Mouse (Mus musculus) stomach, embryonic 14.5 days (tissue): ENCODE data around the gene Glod4. TPM values are rescaled to one million over a fixed set of nuclear protein-coding genes. Genes with fewer than 3 reads are reported as not detected.

Experiments used
- ATAC-seq: fragments of 200-750 bp; cut with Nextera tagmentation; 2 replicates; pipeline ENCODE4 v1.8.0; 2017; ENCODE audit warnings: low read depth, moderate TSS enrichment; ENCODE audit not compliant: insufficient number of reproducible peaks, insufficient read depth, low FRiP score
- H3K27ac ChIP-seq: fragments of 300-500 bp; sonication (generic); 2 replicates; pipeline ENCODE4 v1.5.1; 2014; ENCODE audit warnings: mild to moderate bottlenecking, low read length, moderate library complexity, mixed read lengths
- H3K27me3 ChIP-seq: fragments of 300-500 bp; sonication (generic); 2 replicates; pipeline ENCODE4 v1.6.1; 2014; ENCODE audit warnings: low read length, control low read depth, mixed read lengths; ENCODE audit not compliant: control insufficient read depth, insufficient read depth
- H3K36me3 ChIP-seq: fragments of 300-500 bp; sonication (generic); 2 replicates; pipeline ENCODE4 v1.6.1; 2014; ENCODE audit warnings: mild to moderate bottlenecking, control low read depth, low read length, moderate library complexity, mixed read lengths; ENCODE audit not compliant: control insufficient read depth, insufficient read depth
- H3K4me1 ChIP-seq: fragments of 300-500 bp; sonication (generic); 2 replicates; pipeline ENCODE4 v1.6.1; 2014; ENCODE audit warnings: low read length, control low read depth, mixed read lengths; ENCODE audit not compliant: control insufficient read depth, insufficient read depth
- H3K4me2 ChIP-seq: fragments of 300-500 bp; sonication (generic); replicated peaks from 2 replicates; pipeline ENCODE4 v1.6.1; 2014; ENCODE audit warnings: low read depth, low read length, control low read depth
- H3K4me3 ChIP-seq: fragments of 300-500 bp; sonication (generic); 2 replicates; pipeline ENCODE4 v1.5.1; 2014; ENCODE audit warnings: low read depth, low read length, control low read depth
- H3K9ac ChIP-seq: fragments of 300-500 bp; sonication (generic); replicated peaks from 2 replicates; pipeline ENCODE4 v1.6.1; 2014; ENCODE audit warnings: low read depth, mild to moderate bottlenecking, control low read depth, low read length, moderate library complexity, mixed read lengths
- H3K9me3 ChIP-seq: fragments of 300-500 bp; sonication (generic); 2 replicates; pipeline ENCODE4 v1.6.1; 2016; ENCODE audit warnings: low read depth, low read length, control low read depth; ENCODE audit not compliant: control insufficient read depth
- whole genome bisulfite sequencing: fragments of 180-500 bp; shearing (Covaris S2); extraction: QIAGEN DNeasy Blood & Tissue Kit; methylation state at CpG from one replicate; pipeline ENCODE4 v1.1.7; 2014; 5-methylcytosine and 5-hydroxymethylcytosine counted together
- polyA plus RNA-seq: library from polyadenylated mRNA; unstranded; fragments of >200 nt; fragmentation: Nextera tagmentation; extraction: Ambion mirVana; gene quantifications from 2 replicates; pipeline ENCODE4 v1.2.1, GENCODE M21; 2014

Gene Glod4
- polyA plus RNA-seq, 1 experiment from 2014 or later: 155 TPM

DNA sequence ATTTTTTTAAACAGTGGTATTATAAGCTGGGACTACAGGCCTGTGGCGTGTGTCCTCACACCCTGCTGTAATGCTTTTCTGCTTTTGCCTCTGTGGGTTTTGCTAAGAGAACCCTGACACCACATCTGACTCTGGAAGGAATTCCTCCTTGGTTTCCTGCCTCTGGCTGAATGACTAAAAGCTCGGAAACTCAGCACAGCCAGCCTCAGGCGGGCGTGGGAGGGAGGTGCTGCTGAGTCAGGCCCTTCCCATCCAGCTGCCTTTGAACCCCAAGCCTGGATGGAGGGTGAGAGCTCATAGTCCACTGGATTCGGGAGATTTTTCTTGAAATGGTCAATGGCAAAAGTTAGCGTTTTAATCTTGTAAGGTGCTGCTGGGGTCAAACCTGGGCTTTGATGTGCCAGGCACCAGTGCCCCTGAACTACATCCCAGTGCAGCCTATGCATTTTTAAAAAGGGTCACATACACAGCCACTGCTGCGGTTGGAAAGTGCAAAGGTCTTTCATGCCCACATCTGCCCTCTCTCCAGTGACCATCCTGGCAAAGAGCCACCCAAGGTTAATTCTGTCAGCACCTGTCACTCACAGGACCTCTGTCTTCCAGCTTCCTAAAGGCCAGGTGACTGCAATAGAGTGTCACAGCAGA lies 42.0 kb upstream of the Glod4 start:
- WGBS: 42% methylated on average over 7 of the region's 7 CpGs
- no peaks in the 10 kb centered on the region; the same call in 1 of the 2 replicates for H3K9me3 ChIP-seq
- H3K27me3 ChIP-seq: no peaks in the 10 kb centered on the region
- peaks cover 16% of the 10 kb centered on the region; the same call in 1 of the 2 replicates for H3K4me1 ChIP-seq
- no peak overlapping the region for H3K4me2 ChIP-seq
- no peaks in the 10 kb centered on the region for H3K36me3 ChIP-seq
- no peak overlapping the region for H3K9ac ChIP-seq
- H3K27ac ChIP-seq: no peak overlapping the region
- ATAC-seq: no peak
- H3K4me3 ChIP-seq: no peak overlapping the region

DNA sequence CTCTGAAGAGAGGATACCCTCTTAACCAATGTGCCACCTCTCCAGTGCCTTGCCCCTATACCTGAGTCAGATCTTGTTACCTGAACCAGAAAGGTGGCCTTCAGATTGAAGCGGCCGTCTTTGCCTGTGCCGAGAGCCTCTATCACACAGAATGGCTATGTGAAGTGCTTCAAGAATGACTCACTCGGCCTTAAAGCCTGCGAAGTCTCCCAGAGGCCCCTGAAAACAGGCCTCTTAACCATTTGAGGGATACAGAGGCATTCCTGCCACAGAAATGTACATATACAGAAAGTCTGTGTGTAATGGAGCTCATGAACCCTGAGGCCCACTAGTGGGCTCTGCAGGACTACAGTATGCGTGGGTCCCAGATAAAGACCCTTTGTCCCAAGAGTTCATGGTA lies 40.3 kb upstream of the Glod4 start:
- Histone ChIP-seq H3K9ac (no peak overlapping the region), H3K4me2 (no peak overlapping the region), H3K27me3 (no peaks in the 10 kb centered on the region), H3K27ac (no peak overlapping the region), H3K36me3 (no peaks in the 10 kb centered on the region), H3K4me1 (peaks cover 14% of the 10 kb centered on the region; the same call in 1 of the 2 replicates), H3K4me3 (no peak overlapping the region), H3K9me3 (no peaks in the 10 kb centered on the region; the same call in 1 of the 2 replicates)
- no peak for ATAC-seq
- WGBS: 90% methylated on average over 6 of the region's 6 CpGs

DNA sequence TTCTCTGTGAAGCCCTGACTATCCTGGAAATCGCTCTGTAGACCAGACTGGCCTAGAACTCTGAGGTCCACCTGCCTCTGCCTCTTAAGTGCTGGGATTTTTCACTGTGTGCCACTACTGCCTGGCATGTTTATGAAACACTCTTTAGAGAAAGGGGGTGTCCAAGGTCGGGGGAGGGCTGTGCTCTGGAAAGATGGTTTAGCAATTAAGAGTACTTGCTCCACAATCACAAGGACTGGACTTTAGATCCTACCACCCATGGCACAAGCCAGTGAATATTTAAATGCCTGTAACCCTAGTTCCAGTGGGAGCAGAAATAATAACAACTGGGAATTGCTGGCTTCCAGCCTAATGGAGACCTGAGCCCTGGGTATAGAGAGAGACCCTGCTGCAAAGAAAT lies 36.4 kb upstream of the Glod4 start:
- Histone ChIP-seq H3K27me3 (no peaks in the 10 kb centered on the region), H3K9ac (no peak overlapping the region), H3K9me3 (no peaks in the 10 kb centered on the region; the same call in 1 of the 2 replicates), H3K4me3 (no peak overlapping the region), H3K4me1 (no peaks in the 10 kb centered on the region), H3K27ac (no peak overlapping the region), H3K36me3 (no peaks in the 10 kb centered on the region), H3K4me2 (no peak overlapping the region)
- 56% methylated on average over 2 of the region's 2 CpGs for WGBS
- ATAC-seq: no peak

DNA sequence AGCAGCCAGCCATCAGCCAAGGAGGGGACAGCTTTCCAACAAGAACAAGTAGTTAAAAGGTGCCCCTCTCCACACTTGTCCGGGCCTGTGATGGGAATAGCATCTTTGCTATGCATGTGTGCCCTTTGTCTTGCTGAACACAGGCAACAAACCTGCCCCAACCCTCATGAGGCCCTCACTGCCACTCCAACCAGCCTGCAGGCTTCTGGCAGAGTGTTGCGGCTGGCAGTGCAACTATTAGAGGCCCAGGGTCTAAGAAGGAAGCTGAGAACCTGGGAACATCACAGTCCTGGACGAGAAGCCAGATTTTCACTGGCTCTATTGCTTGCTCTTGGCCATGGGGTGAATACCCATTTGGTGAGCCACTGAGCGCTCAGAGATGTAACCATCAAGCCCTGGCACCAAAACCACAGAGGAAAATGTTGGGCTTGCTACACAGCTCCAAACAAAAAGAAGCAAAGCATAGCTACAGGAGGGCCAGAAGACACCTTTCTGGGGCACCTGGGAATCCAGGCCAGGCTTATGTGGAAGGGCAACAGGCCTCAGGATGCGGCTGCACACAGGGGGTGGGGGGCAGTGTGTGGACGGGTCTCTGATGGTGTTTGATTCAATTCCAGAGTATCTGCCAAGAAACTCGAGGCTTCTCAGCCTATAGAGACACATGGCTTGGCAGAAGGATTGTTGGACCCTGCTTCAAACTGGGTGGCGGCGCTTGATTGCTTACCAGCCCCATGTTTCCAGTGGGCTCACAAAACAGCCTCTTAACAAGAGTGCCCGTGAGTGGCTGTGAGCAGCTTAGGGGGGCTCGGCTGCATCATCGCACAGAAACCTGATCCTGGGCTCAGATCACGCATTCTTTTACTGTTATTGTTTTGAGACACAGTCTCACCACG lies 35.7 kb upstream of the Glod4 start:
- no peaks in the 10 kb centered on the region; the same call in 1 of the 2 replicates for H3K36me3 ChIP-seq
- no peak overlapping the region for H3K4me2 ChIP-seq
- 59% methylated on average over 14 of the region's 14 CpGs for WGBS
- H3K27me3 ChIP-seq: no peaks in the 10 kb centered on the region
- H3K9me3 ChIP-seq: no peaks in the 10 kb centered on the region; the same call in 1 of the 2 replicates
- H3K4me3 ChIP-seq: no peak overlapping the region
- no peaks in the 10 kb centered on the region for H3K4me1 ChIP-seq
- ATAC-seq: no peak
- H3K27ac ChIP-seq: no peak overlapping the region; the same call in 1 of the 2 replicates
- no peak overlapping the region for H3K9ac ChIP-seq

DNA sequence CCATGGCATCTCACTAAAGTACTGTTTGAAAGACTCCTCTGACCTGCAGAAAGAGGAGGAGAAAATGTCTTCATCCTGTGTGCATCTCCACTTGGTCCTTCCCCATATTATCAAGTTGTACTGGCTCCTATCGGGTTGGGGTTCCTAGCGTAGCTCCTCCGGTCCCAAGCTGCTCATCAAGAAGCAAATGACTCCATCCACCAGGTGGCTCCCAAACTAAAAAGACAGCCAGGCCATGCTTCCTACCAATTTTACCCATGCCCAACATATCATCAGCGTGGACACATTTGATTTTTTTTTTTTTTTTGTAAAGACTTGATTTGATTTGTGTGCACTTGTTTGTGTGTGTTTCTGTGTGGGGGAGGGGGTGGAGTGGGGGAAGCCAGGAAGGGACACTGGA lies 28.9 kb upstream of the Glod4 start:
- H3K4me3 ChIP-seq: no peak overlapping the region
- H3K9ac ChIP-seq: no peak overlapping the region
- no peak overlapping the region for H3K4me2 ChIP-seq
- ATAC-seq: no peak
- 77% methylated on average over 4 of the region's 4 CpGs for WGBS
- H3K27ac ChIP-seq: no peak overlapping the region
- H3K27me3 ChIP-seq: no peaks in the 10 kb centered on the region
- H3K9me3 ChIP-seq: no peaks in the 10 kb centered on the region
- peaks cover 10% of the 10 kb centered on the region for H3K36me3 ChIP-seq
- H3K4me1 ChIP-seq: no peaks in the 10 kb centered on the region

DNA sequence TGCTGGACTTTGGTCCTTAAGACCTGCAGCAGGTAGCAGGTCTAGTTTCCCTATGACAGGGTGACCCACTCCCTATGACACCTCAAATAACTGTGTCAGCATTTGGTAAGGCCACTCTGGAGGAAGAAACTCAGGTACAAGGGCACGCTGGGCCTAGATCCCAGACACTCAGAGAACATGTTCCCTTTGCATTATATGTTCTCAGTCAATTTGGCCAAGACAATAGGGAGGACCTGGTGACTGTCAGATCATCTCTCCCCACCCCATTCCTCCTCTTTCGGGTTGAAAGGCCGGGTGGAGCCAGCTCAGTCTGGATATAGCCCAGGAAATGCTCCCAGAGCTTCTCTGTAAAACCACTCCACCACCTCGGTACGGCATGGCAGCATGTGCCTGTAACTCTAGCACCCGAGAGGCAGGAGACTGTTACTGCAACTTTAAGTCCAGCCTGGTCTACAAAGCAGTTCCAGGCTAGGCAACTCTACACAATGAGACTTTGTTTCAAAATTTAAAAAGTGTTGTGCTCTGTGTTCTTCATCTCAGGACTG lies 25.1 kb upstream of the Glod4 start:
- peak overlapping the region; percentile 39; the same call in 1 of the 2 replicates for H3K27ac ChIP-seq
- no peak overlapping the region for H3K4me3 ChIP-seq
- H3K36me3 ChIP-seq: peaks cover 6% of the 10 kb centered on the region
- no peaks in the 10 kb centered on the region for H3K27me3 ChIP-seq
- no peak overlapping the region for H3K4me2 ChIP-seq
- no peaks in the 10 kb centered on the region for H3K9me3 ChIP-seq
- 73% methylated on average over 6 of the region's 6 CpGs for WGBS
- H3K9ac ChIP-seq: no peak overlapping the region
- no peaks in the 10 kb centered on the region for H3K4me1 ChIP-seq
- ATAC-seq: no peak

DNA sequence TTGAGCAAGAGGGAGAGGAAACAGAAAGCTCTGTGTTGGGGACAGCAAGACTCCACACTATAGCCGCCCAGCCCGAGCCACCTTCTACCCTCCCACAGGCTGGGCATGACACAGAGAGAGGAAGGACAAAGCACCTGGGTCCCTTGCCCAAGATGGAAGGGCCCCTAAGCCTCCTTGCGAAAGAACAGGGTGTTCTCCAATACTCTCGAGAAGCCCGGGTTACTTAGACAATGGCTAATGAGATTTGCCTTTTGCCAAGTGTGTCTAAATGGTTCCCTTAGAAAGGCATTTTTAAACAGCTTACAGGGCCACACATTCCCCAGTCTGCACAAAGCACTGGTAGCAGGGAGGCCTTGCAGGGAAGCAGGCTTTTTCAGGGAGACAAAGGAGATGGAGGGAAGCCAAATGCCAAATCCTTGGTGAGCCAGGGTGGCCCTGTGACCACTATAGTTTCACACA lies 24.5 kb upstream of the Glod4 start:
- H3K4me2 ChIP-seq: no peak overlapping the region
- 60% methylated on average over 5 of the region's 5 CpGs for WGBS
- peaks cover 3% of the 10 kb centered on the region; the same call in 1 of the 2 replicates for H3K36me3 ChIP-seq
- peak overlapping the region; percentile 39; the same call in 1 of the 2 replicates for H3K27ac ChIP-seq
- ATAC-seq: no peak
- no peaks in the 10 kb centered on the region for H3K4me1 ChIP-seq
- no peak overlapping the region for H3K4me3 ChIP-seq
- H3K9me3 ChIP-seq: no peaks in the 10 kb centered on the region
- no peak overlapping the region for H3K9ac ChIP-seq
- no peaks in the 10 kb centered on the region for H3K27me3 ChIP-seq

DNA sequence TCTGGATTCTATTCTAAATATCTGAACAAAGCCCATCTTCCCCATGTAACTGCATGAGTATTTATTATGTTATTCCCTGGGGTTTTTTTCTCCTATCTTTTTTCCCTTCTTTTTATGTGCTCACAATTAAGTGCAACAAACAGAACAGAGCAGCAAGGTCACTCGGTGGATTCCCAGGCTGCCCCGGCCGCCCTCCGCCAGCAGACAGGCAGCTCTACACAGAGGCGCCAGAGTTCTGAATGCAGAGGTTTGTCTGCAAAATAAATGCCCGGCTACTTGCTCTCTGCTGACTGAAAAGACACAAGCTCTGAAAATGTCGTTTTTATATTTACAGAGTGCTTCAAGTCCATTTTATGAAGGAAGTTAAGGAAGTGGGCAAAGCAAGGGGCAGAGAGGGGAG lies 24.0 kb upstream of the Glod4 start:
- 64% methylated on average over 7 of the region's 7 CpGs for WGBS
- ATAC-seq: no peak
- Histone ChIP-seq H3K27me3 (no peaks in the 10 kb centered on the region), H3K27ac (peak overlapping the region; percentile 28; the same call in 1 of the 2 replicates), H3K36me3 (peaks cover 3% of the 10 kb centered on the region; the same call in 1 of the 2 replicates), H3K4me3 (no peak overlapping the region), H3K9me3 (no peaks in the 10 kb centered on the region), H3K4me1 (0 out of 2 replicates have a peak, but pooled peaks cover 2% of the 10 kb centered on the region), H3K9ac (no peak overlapping the region), H3K4me2 (no peak overlapping the region)
